ENCODE assay signal across 9 mouse cellular contexts in the genomic region with DNA sequence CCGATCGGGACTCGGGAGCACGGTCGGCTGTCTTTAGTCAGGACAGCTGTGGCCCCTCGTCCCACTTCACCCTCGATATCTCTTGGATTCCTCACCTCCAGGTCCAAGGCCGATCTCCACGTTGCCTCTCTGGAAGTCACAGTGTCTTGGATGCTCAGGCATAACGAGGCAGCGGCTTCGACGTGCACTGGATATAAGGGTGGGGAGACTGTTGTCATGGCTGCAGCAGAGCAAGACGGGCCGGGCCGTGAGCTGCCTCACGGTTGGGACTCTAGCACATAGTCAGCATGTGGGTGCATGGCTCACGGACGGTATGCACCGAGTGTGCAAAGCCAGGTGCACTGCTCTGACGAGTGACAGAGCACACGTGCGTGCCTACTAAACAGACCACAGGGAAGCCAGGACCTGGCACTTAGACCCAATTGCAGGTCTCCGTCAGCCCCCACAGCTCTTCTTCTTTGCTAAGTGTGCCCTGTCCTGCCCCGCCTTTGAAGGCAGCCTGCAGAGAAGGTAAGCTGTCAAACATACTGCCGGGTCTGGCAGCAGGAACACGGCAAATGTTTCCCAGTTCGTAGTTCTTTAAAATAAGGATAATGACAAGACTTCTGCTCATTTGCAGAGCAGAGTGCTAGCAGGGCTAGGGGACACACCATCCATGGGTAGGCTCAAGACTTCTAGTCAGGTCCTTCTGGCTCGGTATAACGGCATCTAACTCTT. TPM values are rescaled to one million over a fixed set of nuclear protein-coding genes. Genes with fewer than 3 reads are reported as not detected.
A peak's percentile ranks its signal among the peaks of the same experiment; 100 is the strongest.
DNase-seq lines count a peak whose midpoint lies in the region; ATAC-seq and TF ChIP-seq lines count a peak whose summit lies in the region.
"Had no signal": no experiment of that assay in that cellular context is flagged by ENCODE, and none has a peak within 500 bp of the region (broad histone marks: within the 10 kb centered on the region; RNA-seq: fewer than 3 reads in every experiment).

No protein-coding gene starts in this region.

- 2% methylated on average over 30 of the region's 30 CpGs for WGBS in lung, embryonic 16.5 days
- WGBS in embryonic facial prominence, embryonic 13.5 days, result 1% methylated on average over 30 of the region's 30 CpGs
- whole genome bisulfite sequencing in intestine, postnatal 0 days, result 3% methylated on average over 28 of the region's 30 CpGs
- 3% methylated on average over 29 of the region's 30 CpGs for WGBS in neural tube, embryonic 11.5 days

- H3K4me1 ChIP-seq in lung, embryonic 16.5 days (replicated peaks; ENCODE audit: control insufficient read depth, insufficient read depth, low read length), result peaks cover 4% of the 10 kb centered on the region
- peaks cover 22% of the 10 kb centered on the region for H3K4me1 ChIP-seq in embryonic facial prominence, embryonic 13.5 days
- no peaks in the 10 kb centered on the region for H3K4me1 ChIP-seq in intestine, postnatal 0 days (replicated peaks; ENCODE audit: control insufficient read depth, insufficient read depth, low read length)
- no peaks in the 10 kb centered on the region for H3K4me1 ChIP-seq in neural tube, embryonic 11.5 days (ENCODE audit: control insufficient read depth, insufficient read depth, low read length)

- no peaks in the 10 kb centered on the region for H3K9me3 ChIP-seq in lung, embryonic 16.5 days (ENCODE audit: control insufficient read depth, low read length)
- no peaks in the 10 kb centered on the region for H3K9me3 ChIP-seq in embryonic facial prominence, embryonic 13.5 days
- H3K9me3 ChIP-seq in intestine, postnatal 0 days (ENCODE audit: control insufficient read depth), result no peaks in the 10 kb centered on the region
- H3K9me3 ChIP-seq in neural tube, embryonic 11.5 days (ENCODE audit: control insufficient read depth, low read length), result no peaks in the 10 kb centered on the region

- ATAC-seq in lung, embryonic 16.5 days (ENCODE audit: low read depth), result peak; percentile 56; the same call in 1 of the 2 replicates
- ATAC-seq in embryonic facial prominence, embryonic 13.5 days (ENCODE audit: insufficient number of reproducible peaks, insufficient read depth, low FRiP score, low TSS enrichment, low read depth), result peak; percentile 43
- ATAC-seq in intestine, postnatal 0 days, result peak; percentile 56
- peak; percentile 69; the same call in 1 of the 2 replicates for ATAC-seq in neural tube, embryonic 11.5 days (ENCODE audit: insufficient read depth, low FRiP score, low TSS enrichment)

- H3K9ac ChIP-seq in lung, embryonic 16.5 days (ENCODE audit: low read length), result peak overlapping the region; percentile 42; the same call in 1 of the 2 replicates
- H3K9ac ChIP-seq in embryonic facial prominence, embryonic 13.5 days, result 0 out of 2 replicates have a peak overlapping the region, but pooled peaks have one; percentile 27
- no peak overlapping the region for H3K9ac ChIP-seq in intestine, postnatal 0 days (ENCODE audit: low read depth, low read length)
- no peak overlapping the region; the same call in 1 of the 2 replicates for H3K9ac ChIP-seq in neural tube, embryonic 11.5 days (ENCODE audit: low read length)

- peak overlapping the region; percentile 49 for H3K4me2 ChIP-seq in lung, embryonic 16.5 days (ENCODE audit: low read depth, low read length)
- H3K4me2 ChIP-seq in embryonic facial prominence, embryonic 13.5 days, result peak overlapping the region; percentile 42
- peak overlapping the region; percentile 43 for H3K4me2 ChIP-seq in intestine, postnatal 0 days (replicated peaks; ENCODE audit: low read depth)
- H3K4me2 ChIP-seq in neural tube, embryonic 11.5 days (ENCODE audit: low read depth), result peak overlapping the region; percentile 31

- no peak overlapping the region for H3K27ac ChIP-seq in lung, embryonic 16.5 days (ENCODE audit: low read length)
- no peak overlapping the region for H3K27ac ChIP-seq in embryonic facial prominence, embryonic 13.5 days
- no peak overlapping the region for H3K27ac ChIP-seq in intestine, postnatal 0 days (ENCODE audit: low read depth, low read length)
- H3K27ac ChIP-seq in neural tube, embryonic 11.5 days (ENCODE audit: low read depth, low read length), result 0 out of 2 replicates have a peak overlapping the region, but pooled peaks have one; percentile 4

- no peaks in the 10 kb centered on the region for H3K36me3 ChIP-seq in lung, embryonic 16.5 days (ENCODE audit: control insufficient read depth, insufficient read depth, low read length)
- peaks cover 1% of the 10 kb centered on the region; the same call in 1 of the 2 replicates for H3K36me3 ChIP-seq in embryonic facial prominence, embryonic 13.5 days
- H3K36me3 ChIP-seq in intestine, postnatal 0 days (ENCODE audit: control insufficient read depth, insufficient read depth), result no peaks in the 10 kb centered on the region
- no peaks in the 10 kb centered on the region for H3K36me3 ChIP-seq in neural tube, embryonic 11.5 days (ENCODE audit: control insufficient read depth, insufficient read depth, low read length)

- peak overlapping the region; percentile 32 for H3K4me3 ChIP-seq in lung, embryonic 16.5 days (ENCODE audit: low read length)
- H3K4me3 ChIP-seq in embryonic facial prominence, embryonic 13.5 days, result peak overlapping the region; percentile 25
- peak overlapping the region; percentile 20; the same call in 1 of the 2 replicates for H3K4me3 ChIP-seq in intestine, postnatal 0 days (ENCODE audit: low read depth, low read length)
- H3K4me3 ChIP-seq in neural tube, embryonic 11.5 days (ENCODE audit: low read depth, low read length), result peak overlapping the region; percentile 21

- no peak for TF ChIP-seq CTCF in intestine, postnatal 0 days (IDR thresholded peaks at IDR 0.05; ENCODE audit: low read depth)

- H3K27me3 ChIP-seq in lung, embryonic 16.5 days (ENCODE audit: control insufficient read depth, insufficient read depth, low read depth, low read length), result peaks cover 17% of the 10 kb centered on the region
- H3K27me3 ChIP-seq in embryonic facial prominence, embryonic 13.5 days, result peaks cover 41% of the 10 kb centered on the region
- peaks cover 33% of the 10 kb centered on the region for H3K27me3 ChIP-seq in intestine, postnatal 0 days (replicated peaks; ENCODE audit: control insufficient read depth, insufficient read depth, low read length)
- H3K27me3 ChIP-seq in neural tube, embryonic 11.5 days (ENCODE audit: control insufficient read depth, insufficient read depth, low read length), result peaks cover 26% of the 10 kb centered on the region

- DNase-seq in lung, postnatal 14 days, result no peak
- DNase-seq in neural tube, embryonic 11.5 days (ENCODE audit: low spot score), result peak; percentile 49
- no peak for DNase-seq in frontal cortex, postnatal 10 days (ENCODE audit: low spot score in 2 of 2)
- DNase-seq in layer of hippocampus, postnatal 14 days (ENCODE audit: low spot score in 2 of 2), result no peak
- no peak for DNase-seq in left cerebral cortex, adult 18-20 months (ENCODE audit: low spot score in 2 of 2)

RNA-seq across cellular contexts. Expression of a gene that starts 0.9 kb away (rescaled TPM):
- polyA plus RNA-seq in lung, embryonic 16.5 days (2015; fragmentation: Nextera tagmentation; extraction: Ambion mirVana), result 0.29 and 0.72 TPM in 2 replicates
- polyA plus RNA-seq in embryonic facial prominence, embryonic 13.5 days (2015; fragmentation: Nextera tagmentation; extraction: Ambion mirVana), result 0.62 and 0.66 TPM in 2 replicates
- polyA plus RNA-seq in intestine, postnatal 0 days (2015; fragmentation: Nextera tagmentation; extraction: Ambion mirVana), result 0.18 TPM in 1 of 2 replicates, not detected in the other
- polyA plus RNA-seq in neural tube, embryonic 11.5 days (2014; fragmentation: Nextera tagmentation; extraction: Ambion mirVana), result 1.4 and 2.6 TPM in 2 replicates
- total RNA-seq in layer of hippocampus, postnatal 14 days (2021), result 1 to 10 TPM; 2.7 to 5.3 TPM
- 1 to 10 TPM; 4.0 to 5.6 TPM for total RNA-seq in left cerebral cortex, adult 18-20 months (2021)

RNA-seq across cellular contexts. Expression of a gene that starts 18.7 kb away (rescaled TPM):
- polyA plus RNA-seq in lung, embryonic 16.5 days (2015; fragmentation: Nextera tagmentation; extraction: Ambion mirVana), result 51.3 and 51.6 TPM in 2 replicates
- 77.8 and 86.3 TPM in 2 replicates for polyA plus RNA-seq in embryonic facial prominence, embryonic 13.5 days (2015; fragmentation: Nextera tagmentation; extraction: Ambion mirVana)
- polyA plus RNA-seq in intestine, postnatal 0 days (2015; fragmentation: Nextera tagmentation; extraction: Ambion mirVana), result 19.9 and 20.4 TPM in 2 replicates
- polyA plus RNA-seq in neural tube, embryonic 11.5 days (2014; fragmentation: Nextera tagmentation; extraction: Ambion mirVana), result 75.3 and 77.4 TPM in 2 replicates
- 10 to 100 TPM; 60.7 to 61.1 TPM for total RNA-seq in layer of hippocampus, postnatal 14 days (2021)
- 10 to 100 TPM; 70.4 to 71.6 TPM for total RNA-seq in left cerebral cortex, adult 18-20 months (2021)

RNA-seq across cellular contexts. Expression of a gene that starts 19.9 kb away (rescaled TPM):
- 18.5 and 22.8 TPM in 2 replicates for polyA plus RNA-seq in lung, embryonic 16.5 days (2015; fragmentation: Nextera tagmentation; extraction: Ambion mirVana)
- polyA plus RNA-seq in embryonic facial prominence, embryonic 13.5 days (2015; fragmentation: Nextera tagmentation; extraction: Ambion mirVana), result 29.9 and 30.7 TPM in 2 replicates
- polyA plus RNA-seq in intestine, postnatal 0 days (2015; fragmentation: Nextera tagmentation; extraction: Ambion mirVana), result 8.3 and 8.6 TPM in 2 replicates
- 20.4 and 21.6 TPM in 2 replicates for polyA plus RNA-seq in neural tube, embryonic 11.5 days (2014; fragmentation: Nextera tagmentation; extraction: Ambion mirVana)
- 10 to 100 TPM; 37.7 to 38.4 TPM for total RNA-seq in layer of hippocampus, postnatal 14 days (2021)
- 10 to 100 TPM; 34.2 to 40.1 TPM for total RNA-seq in left cerebral cortex, adult 18-20 months (2021)

RNA-seq across cellular contexts. Expression of a gene that starts 38.9 kb away (rescaled TPM):
- 0.45 and 0.91 TPM in 2 replicates for polyA plus RNA-seq in lung, embryonic 16.5 days (2015; fragmentation: Nextera tagmentation; extraction: Ambion mirVana)
- polyA plus RNA-seq in embryonic facial prominence, embryonic 13.5 days (2015; fragmentation: Nextera tagmentation; extraction: Ambion mirVana), result 0.62 and 1.1 TPM in 2 replicates
- polyA plus RNA-seq in intestine, postnatal 0 days (2015; fragmentation: Nextera tagmentation; extraction: Ambion mirVana), result 0.39 and 0.47 TPM in 2 replicates
- 0.57 and 0.85 TPM in 2 replicates for polyA plus RNA-seq in neural tube, embryonic 11.5 days (2014; fragmentation: Nextera tagmentation; extraction: Ambion mirVana)
- total RNA-seq in layer of hippocampus, postnatal 14 days (2021), result under 1 TPM; 0.25 to 0.33 TPM
- total RNA-seq in left cerebral cortex, adult 18-20 months (2021), result under 1 TPM; 0.19 to 0.33 TPM
- polyA plus RNA-seq: testis, adult 2 months had no signal

RNA-seq across cellular contexts. Expression of a gene that starts 51.4 kb away (rescaled TPM):
- 2.9 and 3.4 TPM in 2 replicates for polyA plus RNA-seq in lung, embryonic 16.5 days (2015; fragmentation: Nextera tagmentation; extraction: Ambion mirVana)
- polyA plus RNA-seq in embryonic facial prominence, embryonic 13.5 days (2015; fragmentation: Nextera tagmentation; extraction: Ambion mirVana), result 2.3 and 2.9 TPM in 2 replicates
- 0.85 and 0.93 TPM in 2 replicates for polyA plus RNA-seq in intestine, postnatal 0 days (2015; fragmentation: Nextera tagmentation; extraction: Ambion mirVana)
- 1.5 and 1.8 TPM in 2 replicates for polyA plus RNA-seq in neural tube, embryonic 11.5 days (2014; fragmentation: Nextera tagmentation; extraction: Ambion mirVana)
- total RNA-seq in layer of hippocampus, postnatal 14 days (2021), result 1 to 10 TPM; 6.5 to 6.7 TPM
- 1 to 10 TPM; 5.8 to 6.0 TPM for total RNA-seq in left cerebral cortex, adult 18-20 months (2021)

Comparison
In these comparisons a context has a peak if more than half of its experiments do, and no peak if none do; other contexts are left out.
1. H3K9ac ChIP-seq: peak in lung, embryonic 16.5 days (single experiment) and embryonic facial prominence, embryonic 13.5 days (single experiment); none in intestine, postnatal 0 days (single experiment) and neural tube, embryonic 11.5 days (single experiment).
2. Peak in every context shown above with its lines, with median percentiles within 50 percentile points of each other: ATAC-seq, H3K4me2 ChIP-seq and H3K4me3 ChIP-seq.